Mouse (Mus musculus): ENCODE results near the gene Fignl2. TPM values are rescaled to one million over a fixed set of nuclear protein-coding genes. Genes with fewer than 3 reads are reported as not detected.

Fignl2 gene
- not detected for polyA plus RNA-seq (2017; shearing (Covaris generic))

DNA sequence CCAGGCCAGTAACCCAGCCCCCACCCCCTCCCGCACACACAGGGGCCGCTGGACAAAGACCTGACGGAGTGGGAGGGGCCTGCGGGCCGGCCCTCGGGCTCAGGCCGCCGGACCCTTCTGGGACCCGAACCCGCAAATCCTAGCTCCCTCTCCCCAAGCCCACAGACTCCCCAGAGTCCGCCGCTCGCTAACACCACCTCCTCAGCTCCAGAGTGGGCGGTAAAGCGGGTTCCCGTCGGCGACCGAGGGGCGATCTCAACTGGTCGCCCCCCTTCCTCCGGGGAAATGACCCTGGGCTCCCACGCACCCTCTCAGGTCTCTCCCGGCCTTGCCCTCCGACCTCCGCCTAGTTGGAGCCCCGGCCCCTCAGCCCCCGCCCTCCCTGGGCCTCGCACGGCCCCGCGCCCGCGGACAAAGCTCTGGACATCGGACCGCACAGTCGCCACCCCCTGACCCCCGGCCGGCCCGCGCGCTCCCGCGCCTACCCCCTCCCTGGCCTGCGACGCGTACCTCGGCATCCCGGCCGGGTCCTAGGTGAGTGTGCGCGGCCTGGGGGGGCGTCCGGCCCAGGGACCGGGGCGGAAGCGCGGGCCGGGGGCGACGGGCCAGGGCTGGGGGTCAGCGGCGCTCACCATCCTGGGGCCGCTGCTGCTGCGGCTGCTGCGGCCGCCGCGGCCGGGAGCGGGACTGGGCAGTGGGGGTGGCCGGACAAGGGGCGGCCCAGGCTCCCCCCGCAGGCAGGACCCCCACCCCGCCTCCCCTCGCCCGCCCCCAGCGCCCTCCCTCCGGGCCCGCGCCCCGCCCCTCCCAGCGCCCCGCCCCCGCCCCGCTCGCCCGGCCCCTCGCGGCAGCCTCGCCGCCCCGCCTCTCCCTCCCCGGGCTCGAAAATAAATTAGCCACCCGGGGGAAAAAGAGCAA is at the start of gene Fignl2:
Gene Fignl2 (minus strand): TSS at position 755 of the 918 bp plus-strand sequence.

DNA sequence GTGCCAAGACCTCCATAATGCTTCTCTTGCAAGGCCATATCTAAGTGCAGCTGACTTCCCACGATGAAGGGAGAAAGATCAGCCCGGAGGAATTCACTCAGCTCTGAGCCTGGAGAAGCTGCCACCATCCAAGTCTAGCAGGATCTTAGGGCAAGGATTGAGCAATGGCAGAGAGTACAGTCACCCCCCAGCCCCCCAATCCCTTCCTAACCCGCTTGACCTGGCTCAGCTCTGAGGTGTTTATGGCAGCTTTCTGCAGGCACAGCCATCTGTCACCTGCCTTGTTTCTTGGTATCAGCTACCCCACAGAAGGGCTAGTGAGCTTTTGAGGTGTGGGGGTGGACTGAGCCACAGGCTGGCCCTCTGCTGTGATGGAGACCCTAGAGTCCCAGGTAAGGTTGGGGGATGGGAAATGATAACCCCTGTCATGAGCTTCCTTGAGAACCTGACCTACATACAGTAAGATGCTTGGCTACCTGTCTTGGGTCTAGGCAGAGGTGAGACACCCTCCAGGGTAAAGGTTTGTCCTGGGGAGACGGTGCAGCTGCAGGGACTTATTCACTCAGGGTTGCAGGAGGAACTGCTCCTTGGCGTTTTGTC is 37.2 kb upstream of the Fignl2 start, which contains the start of gene Ankrd33:
Gene Ankrd33 (plus strand): TSS at position 245 of the 600 bp plus-strand sequence.

GRCm38 (mm10) chr15:101047194-101047555 is 31.2 kb downstream of the Fignl2 start, which contains the start of gene Gm47841:
TSS of gene Gm47841 (minus strand) at chr15:101047397.

Other genes with a start within 250 kb of the Fignl2 start
- gene Scn8a, start 208.7 kb downstream of the Fignl2 start, polyA plus RNA-seq (2017; shearing (Covaris generic)): 0.67 TPM
- not detected for gene Gm47841, start 31.2 kb downstream of the Fignl2 start, polyA plus RNA-seq (2017; shearing (Covaris generic))
- not detected for gene Ankrd33, start 37.2 kb upstream of the Fignl2 start, polyA plus RNA-seq (2017; shearing (Covaris generic))
- gene Acvrl1, start 50.0 kb upstream of the Fignl2 start, polyA plus RNA-seq (2017; shearing (Covaris generic)): 0.90 TPM
- 0.94 TPM for gene Acvr1b, start 95.5 kb upstream of the Fignl2 start, polyA plus RNA-seq (2017; shearing (Covaris generic))
- 32.0 TPM for gene Grasp, start 145.6 kb upstream of the Fignl2 start, polyA plus RNA-seq (2017; shearing (Covaris generic))
- gene Nr4a1, start 175.7 kb upstream of the Fignl2 start, polyA plus RNA-seq (2017; shearing (Covaris generic)): 2,634 TPM
- 90.7 TPM for gene Atg101, start 205.7 kb upstream of the Fignl2 start, polyA plus RNA-seq (2017; shearing (Covaris generic))
- not detected for gene 6030408B16Rik, start 214.6 kb upstream of the Fignl2 start, polyA plus RNA-seq (2017; shearing (Covaris generic))